Mouse (Mus musculus): ENCODE data around the gene Cep83. TPM values are rescaled to one million over a fixed set of nuclear protein-coding genes. Genes with fewer than 3 reads are reported as not detected.

Gene Cep83
- polyA plus RNA-seq, 1 experiment, result 14.1 TPM

DNA sequence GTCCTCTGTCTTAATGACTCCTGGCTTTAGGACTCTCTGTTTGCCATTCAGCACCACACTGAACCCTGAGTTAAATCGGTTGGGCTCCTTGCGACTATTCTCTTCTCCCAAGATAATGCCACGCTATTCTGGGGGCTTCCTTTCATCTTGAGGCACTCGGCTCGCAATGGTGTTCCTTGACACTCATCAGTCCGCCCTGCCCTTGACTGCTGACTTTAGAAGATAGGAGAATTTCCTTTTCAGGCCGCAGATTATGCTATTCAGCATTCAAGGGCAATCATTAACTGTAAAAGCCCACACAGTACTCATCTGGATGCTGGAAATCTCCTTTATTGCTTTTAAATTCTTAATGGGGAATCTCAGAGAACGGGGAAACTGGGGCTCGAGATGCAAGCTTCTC lies 147.4 kb downstream of the Cep83 start:
- TF ChIP-seq GATA1 (IDR thresholded peaks at IDR 0.05; ENCODE audit: low read length), result no peak
